Mouse (Mus musculus): Measurements from ENCODE around the gene Krt12.

Gene Krt12

DNA sequence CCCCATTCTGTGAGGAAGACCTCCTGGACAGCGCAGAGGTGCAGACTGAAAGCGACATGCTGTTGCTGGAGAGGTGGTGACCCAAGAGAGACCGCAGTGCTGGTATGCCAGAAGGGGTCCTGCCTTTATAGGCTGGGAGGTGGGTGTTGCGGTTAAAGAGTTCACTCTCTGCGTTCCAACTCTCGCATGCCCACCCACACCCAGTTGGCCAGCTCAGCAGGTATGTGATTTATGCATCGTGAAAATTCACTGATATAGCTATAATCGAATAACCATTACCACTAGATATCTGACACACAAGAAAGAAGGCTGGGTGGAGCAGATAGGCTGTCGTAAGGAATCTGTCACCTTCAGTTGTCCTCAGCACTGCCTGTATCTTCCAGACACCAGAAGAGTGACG, at the start of gene Krt12:
TSS of gene Krt12 (minus strand) at position 101 of the 400 bp plus-strand sequence.
- no peak for DNase-seq

DNA sequence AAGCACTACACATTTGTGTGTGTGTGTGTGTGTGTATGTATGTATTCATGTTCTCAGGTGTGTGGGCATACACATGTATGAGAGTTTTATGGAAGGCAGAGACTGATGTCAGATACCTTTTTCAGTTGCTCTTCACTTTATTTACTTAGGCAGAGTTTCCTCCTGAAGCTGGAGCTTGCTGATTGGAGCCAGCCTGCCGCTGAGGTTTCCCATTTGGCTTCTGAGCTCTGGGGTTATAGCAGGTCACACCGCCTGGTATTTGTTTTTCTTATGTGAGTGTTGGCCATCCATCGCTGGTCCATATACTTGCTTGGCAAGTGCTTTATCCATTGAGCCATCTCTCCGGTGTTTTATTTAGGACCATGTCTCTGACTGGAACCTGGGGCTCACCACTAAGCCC, 47.2 kb upstream of the Krt12 start:
- peak; percentile 34 to 59 for DNase-seq

DNA sequence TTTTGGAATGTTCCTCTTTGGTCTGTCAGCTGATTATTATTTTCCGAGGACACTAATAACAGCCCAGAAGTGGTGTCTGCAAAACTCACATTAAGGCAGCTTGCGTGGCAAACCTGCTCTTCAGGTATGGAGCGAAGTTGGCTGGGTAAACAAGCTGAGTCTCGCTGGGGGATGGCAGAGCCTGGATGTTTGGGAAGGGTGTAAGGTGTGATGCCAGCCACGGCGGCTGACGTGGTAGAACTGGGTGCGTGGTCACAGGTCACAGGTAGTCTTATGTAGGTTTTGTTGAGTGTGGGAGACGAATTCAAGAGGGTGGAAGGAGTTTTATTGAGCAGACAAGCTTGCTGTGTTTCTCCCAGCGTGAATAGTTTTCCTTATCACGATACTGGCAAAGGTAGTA, 46.5 kb upstream of the Krt12 start:
- DNase-seq = peak; percentile 35 to 66

DNA sequence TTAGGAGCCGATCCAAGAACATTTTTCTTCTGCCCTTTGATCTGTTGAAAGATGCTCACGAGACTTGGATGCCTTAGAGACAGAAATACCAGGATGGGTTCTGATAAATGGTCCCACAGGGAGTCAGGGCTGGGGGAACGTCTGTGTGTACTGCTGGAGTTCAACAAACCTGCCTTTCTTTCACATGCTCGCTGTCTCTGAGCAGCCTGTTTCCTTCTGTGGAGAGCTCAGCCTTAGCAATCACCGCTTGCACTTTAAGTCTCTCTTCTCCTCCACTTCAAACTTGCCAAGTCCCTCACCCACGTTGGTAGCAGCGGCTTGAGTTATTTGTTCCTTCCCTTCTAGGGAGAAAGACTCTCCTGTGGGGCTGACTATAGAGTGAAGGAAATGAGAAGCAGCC, 44.3 kb upstream of the Krt12 start:
- DNase-seq = peak; percentile 6 to 23

DNA sequence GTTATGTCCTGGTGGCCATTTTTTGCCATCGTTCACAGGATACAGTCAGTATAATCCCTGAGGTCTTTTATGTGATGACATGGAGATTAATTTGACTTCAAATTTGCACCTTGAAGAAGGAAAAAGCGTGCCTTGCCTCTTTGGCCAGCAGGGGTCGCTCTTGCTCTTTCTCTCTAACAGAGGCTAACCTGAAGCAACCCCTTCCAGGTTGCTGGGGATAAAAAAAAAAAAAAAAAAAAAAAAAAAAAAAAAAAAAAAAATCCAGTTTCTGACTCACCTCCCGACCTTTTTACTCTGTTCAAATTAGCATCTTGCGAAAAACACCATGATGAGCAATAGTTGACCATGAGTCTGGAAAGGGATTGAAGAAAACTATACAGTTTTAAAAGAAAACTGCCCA, 42.8 kb upstream of the Krt12 start:
- peak; percentile 67 to 80 for DNase-seq

GRCm38 (mm10) chr11:99463155-99463554, 41.1 kb upstream of the Krt12 start:
- peak in 1 of 2 experiments; percentile 26 for DNase-seq

- DNase-seq = no peak
Observed at GRCm38 (mm10) chr11:99461736-99462135, 39.7 kb upstream of the Krt12 start.

DNA sequence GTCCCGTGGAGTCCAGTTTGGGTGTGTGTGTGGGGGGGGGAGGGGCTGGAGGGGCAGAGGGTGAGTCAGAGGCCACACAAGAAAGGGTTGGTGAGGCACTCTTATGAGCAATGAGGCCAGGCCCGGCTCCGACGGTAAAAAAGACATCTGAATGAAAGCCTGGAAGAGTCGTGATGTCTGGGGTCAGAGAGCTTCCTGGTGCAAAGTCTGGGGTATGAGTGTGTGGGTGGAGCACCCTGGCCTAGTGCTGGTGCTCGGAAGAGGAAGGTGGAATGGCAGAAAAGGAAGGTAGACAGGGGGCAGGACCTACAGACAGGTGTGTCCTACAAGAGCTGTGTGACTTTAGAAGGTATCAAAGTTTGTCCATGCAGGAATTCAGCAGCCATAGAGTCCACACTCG, 36.8 kb upstream of the Krt12 start:
- no peak for DNase-seq

DNA sequence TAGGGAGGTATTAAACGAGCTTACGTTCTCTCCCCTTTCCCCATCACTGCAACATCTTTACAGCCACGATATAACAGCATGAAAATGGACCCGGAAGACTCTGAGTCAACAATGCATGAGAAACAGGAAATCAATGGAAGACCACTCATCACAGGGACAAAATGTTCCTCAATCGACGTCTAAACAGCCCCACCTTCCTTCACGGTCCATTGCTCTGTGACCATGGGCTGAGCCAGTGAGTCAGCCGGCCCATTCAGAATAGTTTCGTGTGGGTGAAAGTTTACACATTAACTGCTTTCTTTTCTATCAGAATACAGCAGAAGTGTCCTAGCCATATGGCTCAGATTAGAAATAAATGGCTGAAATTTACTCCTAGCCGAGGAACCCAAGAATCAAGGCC, 32.7 kb upstream of the Krt12 start:
- no peak for DNase-seq

DNA sequence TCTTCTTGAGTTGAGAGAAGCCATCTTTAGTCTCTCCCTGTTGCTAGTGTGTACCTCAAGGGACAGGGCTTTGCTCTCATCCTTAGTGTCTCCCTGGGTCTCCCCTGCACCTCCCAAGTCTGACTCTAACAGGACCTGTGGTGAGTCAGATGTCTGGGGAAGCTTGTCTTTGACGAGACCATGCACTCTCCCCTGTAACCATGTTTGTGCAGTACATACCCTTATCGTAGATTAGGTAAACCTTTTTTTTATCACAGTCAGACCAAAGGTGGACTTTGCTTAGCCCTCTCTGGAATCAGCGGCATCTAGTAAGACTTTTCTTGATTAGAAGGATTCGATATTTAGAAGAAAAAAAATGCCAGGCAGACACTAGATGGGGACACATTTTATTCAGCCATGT, 32.0 kb upstream of the Krt12 start:
- DNase-seq = no peak

- DNase-seq = no peak
Observed at GRCm38 (mm10) chr11:99448769-99449168, 26.7 kb upstream of the Krt12 start.

- DNase-seq = no peak
Observed at GRCm38 (mm10) chr11:99441220-99441619, 19.2 kb upstream of the Krt12 start.

DNA sequence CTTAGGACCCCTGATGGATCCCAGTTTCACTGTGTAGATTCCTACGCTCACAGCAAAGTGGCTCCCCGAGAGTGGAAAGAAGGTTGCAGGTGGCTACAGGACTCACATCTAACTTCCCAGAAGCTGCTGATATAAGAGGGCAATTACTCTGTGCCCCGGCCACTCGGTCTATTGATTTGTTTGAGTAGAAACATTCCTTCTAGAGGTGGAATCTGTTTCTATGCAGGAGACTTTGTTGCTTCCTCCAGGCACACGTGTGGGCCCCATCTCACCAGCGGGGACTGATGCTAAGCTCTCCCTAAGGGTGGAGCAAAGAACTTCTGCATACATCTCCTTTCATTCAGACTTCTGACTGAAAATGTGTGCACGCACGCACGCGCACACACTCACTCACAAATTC, 17.4 kb upstream of the Krt12 start:
- no peak for DNase-seq

DNA sequence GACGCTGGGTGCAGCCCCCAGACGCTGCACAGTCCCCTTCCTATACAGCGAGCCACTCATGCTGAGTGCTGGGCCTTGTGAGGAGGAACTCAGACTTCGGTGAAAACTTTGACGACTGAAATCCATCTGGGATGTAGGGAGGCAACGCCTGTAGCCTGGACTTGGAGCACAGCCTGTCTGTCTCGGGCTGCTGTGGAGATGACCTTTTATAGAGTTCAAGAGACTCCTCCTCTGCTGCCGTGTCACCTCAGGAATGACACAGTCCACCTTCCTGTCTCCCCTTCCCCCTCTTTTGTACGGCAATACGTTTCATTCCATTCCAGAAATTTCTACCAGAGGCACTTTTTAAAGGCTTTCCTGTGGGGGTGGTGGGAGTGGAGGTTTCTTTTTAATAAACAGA, 15.9 kb upstream of the Krt12 start, which contains the start of gene Krt20:
TSS of gene Krt20 (minus strand) at position 179 of the 400 bp plus-strand sequence.
- DNase-seq = no peak

DNA sequence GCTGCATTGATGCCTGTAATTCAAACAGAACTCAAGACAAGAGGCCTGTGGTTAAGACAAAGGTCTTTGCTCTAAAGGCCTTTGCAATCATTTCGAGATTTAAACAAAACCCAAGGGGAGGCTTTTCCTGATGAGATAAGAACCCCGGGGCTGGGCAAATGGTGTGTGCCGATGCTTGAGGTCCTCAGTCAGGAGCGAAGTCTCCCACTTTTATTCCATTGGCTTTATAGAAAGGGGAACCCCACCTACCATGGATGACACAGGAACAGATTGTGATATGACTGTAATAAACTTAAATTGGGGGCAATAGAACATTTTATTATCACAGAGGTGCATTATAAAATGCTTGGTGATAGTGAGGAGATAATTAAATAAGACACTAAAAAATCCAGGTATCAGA, 14.6 kb upstream of the Krt12 start:
- no peak for DNase-seq

DNA sequence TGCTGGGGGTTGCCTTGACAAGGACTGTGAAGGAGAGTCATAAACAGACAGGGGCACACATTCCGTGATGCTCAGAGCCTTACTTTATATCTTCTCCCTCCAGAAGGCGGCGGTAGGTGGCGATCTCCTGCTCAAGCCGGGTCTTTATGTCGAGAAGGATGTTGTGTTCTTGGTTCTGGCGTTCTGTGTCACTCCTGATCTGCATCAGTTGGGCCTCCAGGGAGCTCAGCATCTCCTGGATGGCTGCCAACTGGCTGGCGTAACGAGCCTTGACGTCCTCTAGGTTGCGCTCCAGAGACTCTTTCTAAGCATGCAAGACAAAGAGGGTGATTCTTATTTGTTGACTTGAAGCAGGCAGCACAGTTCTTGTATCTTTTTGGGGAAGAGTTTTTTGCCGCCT, 8.6 kb upstream of the Krt12 start:
- no peak for DNase-seq

GRCm38 (mm10) chr11:99420586-99420985, 1.5 kb downstream of the Krt12 start:
- no peak for DNase-seq

GRCm38 (mm10) chr11:99417819-99418218, 4.2 kb downstream of the Krt12 start:
- no peak for DNase-seq

DNA sequence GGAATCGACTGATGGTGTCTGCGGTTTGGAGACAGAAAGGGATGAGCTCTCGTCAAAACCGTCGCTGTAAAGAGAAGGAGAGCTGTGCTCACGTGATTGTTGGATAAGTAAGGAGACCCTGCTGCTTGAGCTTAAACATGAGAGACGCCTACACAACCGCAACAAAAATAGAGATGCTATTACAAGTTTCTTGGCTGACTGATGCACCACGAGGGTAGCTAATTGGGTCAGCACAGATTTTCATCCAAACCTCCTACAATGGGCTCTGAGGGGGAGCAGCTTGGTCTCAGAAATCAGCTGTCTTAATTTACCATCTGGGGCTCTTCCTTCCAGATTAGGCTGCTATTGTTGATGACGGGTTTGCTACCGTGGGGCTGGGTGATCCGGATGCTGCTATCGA, 5.2 kb downstream of the Krt12 start:
- no peak for DNase-seq

DNA sequence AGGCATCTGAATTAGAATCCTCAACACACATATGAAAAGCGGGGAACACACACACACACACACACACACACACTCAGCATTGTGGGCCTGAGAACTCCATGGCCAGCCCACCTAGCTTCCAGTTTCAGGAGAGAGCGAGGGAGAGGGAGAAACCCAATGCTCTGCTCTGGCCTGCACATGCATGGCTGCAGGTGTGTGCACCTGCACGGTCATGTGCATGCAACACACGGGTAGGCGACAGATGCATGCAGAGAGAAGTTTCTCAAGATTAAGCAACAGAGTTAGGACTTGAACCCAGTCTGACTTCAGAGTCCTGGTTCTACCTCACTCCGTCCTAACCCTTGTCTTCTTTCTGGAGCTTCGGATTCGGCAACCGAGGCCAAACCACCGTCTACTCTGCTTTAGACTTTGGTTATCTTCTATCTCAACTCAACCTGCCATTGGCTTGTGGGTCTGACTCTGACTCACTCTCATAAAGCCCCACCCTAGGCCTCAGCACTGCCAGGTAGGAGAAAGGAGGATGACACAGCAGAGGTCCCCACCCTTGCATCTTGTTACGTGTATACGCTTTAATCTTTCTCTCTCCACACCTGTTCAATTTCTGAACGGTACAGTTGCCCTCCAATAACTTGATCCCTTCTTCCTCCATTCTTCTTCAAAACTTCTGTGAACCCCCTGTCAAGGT, 7.5 kb downstream of the Krt12 start:
- no peak for DNase-seq

- DNase-seq = no peak
Observed at GRCm38 (mm10) chr11:99413247-99413646, 8.8 kb downstream of the Krt12 start.

DNA sequence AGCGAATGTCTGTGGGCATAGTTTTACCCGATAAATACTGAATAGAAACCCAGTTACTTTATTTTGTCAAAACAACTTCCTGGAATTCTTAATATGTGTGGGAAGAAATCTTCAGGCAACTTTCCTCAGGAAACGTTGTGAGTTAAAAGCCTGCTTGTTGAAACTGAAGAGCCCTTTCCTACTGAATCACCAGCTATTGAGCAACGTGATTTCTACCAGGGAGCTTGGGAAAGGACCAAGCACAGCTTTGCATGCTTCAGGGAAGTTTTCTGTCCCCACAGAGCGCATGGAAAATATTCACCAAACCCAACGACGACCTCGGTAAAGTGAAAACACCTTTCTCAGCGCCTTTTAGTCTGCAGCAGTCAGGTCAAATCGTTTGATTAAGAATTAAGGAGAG, 15.9 kb downstream of the Krt12 start:
- DNase-seq = peak in 1 of 2 experiments; percentile 36

DNA sequence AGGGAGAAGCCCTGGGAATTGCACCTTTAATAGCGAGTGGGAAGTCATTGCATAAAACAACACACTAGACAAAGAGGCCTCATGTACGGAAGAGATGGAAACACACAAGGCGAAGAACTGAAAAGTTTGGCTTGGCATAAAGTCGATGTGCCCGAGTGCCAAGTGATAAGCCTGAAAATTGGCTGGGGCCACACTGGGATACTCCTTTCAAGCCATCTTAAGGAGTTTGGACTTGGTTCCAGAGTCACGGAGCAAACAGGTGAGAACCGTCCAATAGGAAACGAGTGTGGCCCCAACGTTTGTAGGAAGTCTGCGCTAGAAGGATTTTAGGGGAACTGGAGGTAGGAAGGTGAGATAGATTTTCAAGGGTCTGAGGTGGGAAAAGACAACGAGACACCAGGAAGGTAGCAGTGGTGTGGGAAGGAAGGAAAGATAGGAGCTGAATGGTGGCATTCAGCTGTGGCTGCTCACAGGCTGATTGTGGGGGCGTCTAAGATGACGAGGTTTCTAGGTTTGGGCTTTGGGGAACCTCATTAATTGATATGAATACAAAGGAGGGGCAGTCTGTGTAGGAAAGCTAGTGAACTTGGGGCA, 22.0 kb downstream of the Krt12 start:
- no peak for DNase-seq

DNA sequence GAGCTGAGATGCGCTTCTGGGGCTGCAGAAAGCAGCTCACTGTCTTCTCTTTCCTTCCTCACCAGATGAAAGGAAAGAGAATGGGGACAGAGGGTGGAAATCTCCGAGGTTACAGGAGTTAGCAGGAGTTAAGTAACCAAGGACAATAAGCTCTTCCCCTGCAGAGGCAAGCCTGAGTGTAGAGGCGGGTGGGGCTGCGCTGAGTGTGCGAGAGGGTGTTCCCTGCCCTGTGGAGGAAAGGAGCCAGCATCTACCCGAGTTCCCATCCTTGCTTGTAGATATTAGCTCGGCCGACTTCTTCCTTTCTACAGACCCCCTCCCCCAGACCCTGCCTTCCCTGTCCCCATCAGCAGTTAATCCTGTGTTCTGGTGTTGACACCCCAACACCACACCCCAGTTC, 23.2 kb downstream of the Krt12 start:
- DNase-seq = no peak

DNA sequence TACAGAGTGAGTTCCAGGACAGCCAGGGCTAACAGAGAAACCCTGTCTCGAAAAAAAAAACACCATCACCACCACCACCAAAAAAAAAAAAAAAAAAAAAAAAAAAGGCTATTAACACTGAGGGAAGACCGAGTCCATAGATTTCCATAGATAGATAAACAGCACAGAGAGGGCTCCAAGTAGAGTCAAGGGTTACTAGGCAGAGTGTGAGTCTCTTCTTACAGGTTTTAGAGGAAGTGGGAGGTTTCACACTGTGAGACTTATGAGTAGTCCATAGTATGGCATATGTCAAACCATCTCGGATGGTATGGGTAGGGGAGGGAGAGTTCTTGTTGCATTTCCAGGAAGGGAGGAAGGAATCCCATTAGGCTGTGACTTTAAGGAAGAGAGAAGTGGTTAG, 24.0 kb downstream of the Krt12 start:
- DNase-seq = no peak

Data from lung, adult 18-20 months (tissue).